Mouse (Mus musculus): ENCODE measurements around the gene Gm47985. TPM values are rescaled to one million over a fixed set of nuclear protein-coding genes. Genes with fewer than 3 reads are reported as not detected.

Gm47985 gene
- polyA plus RNA-seq, 1 experiment from 2014 or later = 0.25 TPM

DNA sequence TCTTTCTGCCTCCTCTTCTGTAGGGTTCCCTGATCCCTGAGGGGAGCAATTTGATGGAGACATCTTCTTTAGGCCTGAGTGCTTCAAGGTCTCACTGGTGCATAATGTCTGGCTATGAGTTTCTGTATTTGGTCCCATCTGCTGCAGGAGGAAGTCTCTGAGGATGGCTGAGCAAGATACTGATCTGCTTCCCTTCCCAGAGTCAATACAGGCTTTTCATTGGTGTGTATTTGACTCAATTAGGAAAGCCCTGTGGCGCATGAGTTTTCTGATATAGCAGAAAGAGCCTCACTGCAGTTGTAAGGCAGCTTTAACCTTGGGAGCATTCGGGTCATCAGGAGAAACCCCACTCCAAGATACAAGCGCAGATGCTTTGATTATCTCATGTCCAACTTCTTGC lies 26.2 kb upstream of the Gm47985 start:
- WGBS = 91% methylated on average over 3 of the region's 3 CpGs
- no peak overlapping the region for H3K9ac ChIP-seq (replicated peaks; ENCODE audit: low read length)
- no peaks in the 10 kb centered on the region for H3K36me3 ChIP-seq (ENCODE audit: insufficient read depth, low read length)
- no peak overlapping the region for H3K4me2 ChIP-seq (replicated peaks; ENCODE audit: low read depth, low read length)
- H3K4me3 ChIP-seq (ENCODE audit: low read length) = no peak overlapping the region
- peaks cover 3% of the 10 kb centered on the region for H3K4me1 ChIP-seq (ENCODE audit: insufficient read depth, low read length)
- H3K9me3 ChIP-seq (ENCODE audit: low read length) = no peaks in the 10 kb centered on the region
- no peaks in the 10 kb centered on the region for H3K27me3 ChIP-seq (ENCODE audit: insufficient read depth, low read length)
- no peak overlapping the region for H3K27ac ChIP-seq (ENCODE audit: low read length)
- no peak for ATAC-seq (ENCODE audit: low FRiP score, low TSS enrichment)

GRCm38 (mm10) chr1:151156777-151157632 lies 25.3 kb upstream of the Gm47985 start:
- Histone ChIP-seq H3K9ac (replicated peaks; ENCODE audit: low read length) (no peak overlapping the region), H3K4me3 (ENCODE audit: low read length) (no peak overlapping the region), H3K9me3 (ENCODE audit: low read length) (no peaks in the 10 kb centered on the region), H3K4me2 (replicated peaks; ENCODE audit: low read depth, low read length) (no peak overlapping the region), H3K27ac (ENCODE audit: low read length) (no peak overlapping the region), H3K36me3 (ENCODE audit: insufficient read depth, low read length) (no peaks in the 10 kb centered on the region), H3K4me1 (ENCODE audit: insufficient read depth, low read length) (peaks cover 3% of the 10 kb centered on the region), H3K27me3 (ENCODE audit: insufficient read depth, low read length) (no peaks in the 10 kb centered on the region)
- WGBS = 78% methylated on average over 7 of the region's 7 CpGs
- ATAC-seq (ENCODE audit: low FRiP score, low TSS enrichment) = no peak

DNA sequence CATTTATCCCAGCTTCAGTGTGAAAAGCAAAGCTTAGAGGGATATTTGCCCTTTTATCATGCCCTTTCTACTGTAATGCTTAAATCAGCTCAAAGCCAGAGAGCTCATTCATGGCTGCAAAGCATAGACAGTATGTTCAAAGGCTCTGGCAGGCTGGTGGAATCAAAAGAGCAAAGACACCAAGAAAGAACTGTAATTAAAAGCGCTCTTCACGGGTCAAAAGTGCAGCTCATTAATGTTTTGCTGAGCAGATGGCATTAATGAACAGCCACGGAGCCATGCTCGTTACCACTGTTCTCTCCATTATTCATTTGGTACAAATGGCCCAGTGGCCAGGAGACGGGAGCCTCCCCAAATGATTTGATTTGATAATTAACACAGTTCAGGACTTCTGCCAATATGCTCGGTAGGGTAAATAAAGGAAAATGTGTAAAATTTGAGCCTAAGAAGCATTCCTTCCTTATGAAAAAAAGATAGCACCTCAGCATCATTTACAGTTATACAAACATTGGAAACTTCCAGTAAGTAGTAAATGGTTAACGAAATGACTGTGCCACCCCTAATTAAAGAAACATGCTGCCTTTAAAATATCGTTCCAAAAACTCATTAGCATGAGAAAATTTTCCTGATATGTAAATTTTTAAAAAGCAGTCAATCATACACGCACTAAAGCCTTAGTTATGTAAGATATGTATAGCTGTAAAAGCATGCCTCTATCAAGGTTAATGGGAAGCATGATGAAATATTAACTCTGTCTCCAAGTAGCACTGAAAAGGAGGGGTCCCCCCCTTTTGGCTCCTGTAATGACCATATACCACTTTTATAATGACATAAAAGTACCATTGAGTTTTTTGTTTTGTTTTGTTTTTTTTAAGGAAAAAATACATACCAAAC lies 24.1 kb upstream of the Gm47985 start:
- peak overlapping the region; percentile 57; the same call in 1 of the 2 replicates for H3K27ac ChIP-seq (ENCODE audit: low read length)
- 54% methylated on average over 9 of the region's 9 CpGs for WGBS
- H3K9me3 ChIP-seq (ENCODE audit: low read length) = no peaks in the 10 kb centered on the region
- peak; percentile 86 for ATAC-seq (ENCODE audit: low FRiP score, low TSS enrichment)
- H3K4me3 ChIP-seq (ENCODE audit: low read length) = no peak overlapping the region
- H3K4me1 ChIP-seq (ENCODE audit: insufficient read depth, low read length) = peaks cover 3% of the 10 kb centered on the region
- H3K36me3 ChIP-seq (ENCODE audit: insufficient read depth, low read length) = no peaks in the 10 kb centered on the region
- H3K4me2 ChIP-seq (replicated peaks; ENCODE audit: low read depth, low read length) = no peak overlapping the region
- no peaks in the 10 kb centered on the region for H3K27me3 ChIP-seq (ENCODE audit: insufficient read depth, low read length)
- no peak overlapping the region for H3K9ac ChIP-seq (replicated peaks; ENCODE audit: low read length)

GRCm38 (mm10) chr1:151158857-151159510 lies 23.4 kb upstream of the Gm47985 start:
- Histone ChIP-seq H3K4me1 (ENCODE audit: insufficient read depth, low read length) (peaks cover 3% of the 10 kb centered on the region), H3K27ac (ENCODE audit: low read length) (peak overlapping the region; percentile 52; the same call in 1 of the 2 replicates), H3K9me3 (ENCODE audit: low read length) (no peaks in the 10 kb centered on the region), H3K27me3 (ENCODE audit: insufficient read depth, low read length) (no peaks in the 10 kb centered on the region), H3K4me2 (replicated peaks; ENCODE audit: low read depth, low read length) (no peak overlapping the region), H3K36me3 (ENCODE audit: insufficient read depth, low read length) (no peaks in the 10 kb centered on the region), H3K4me3 (ENCODE audit: low read length) (no peak overlapping the region), H3K9ac (replicated peaks; ENCODE audit: low read length) (no peak overlapping the region)
- ATAC-seq (ENCODE audit: low FRiP score, low TSS enrichment) = no peak
- WGBS = 81% methylated on average over 2 of the region's 2 CpGs

DNA sequence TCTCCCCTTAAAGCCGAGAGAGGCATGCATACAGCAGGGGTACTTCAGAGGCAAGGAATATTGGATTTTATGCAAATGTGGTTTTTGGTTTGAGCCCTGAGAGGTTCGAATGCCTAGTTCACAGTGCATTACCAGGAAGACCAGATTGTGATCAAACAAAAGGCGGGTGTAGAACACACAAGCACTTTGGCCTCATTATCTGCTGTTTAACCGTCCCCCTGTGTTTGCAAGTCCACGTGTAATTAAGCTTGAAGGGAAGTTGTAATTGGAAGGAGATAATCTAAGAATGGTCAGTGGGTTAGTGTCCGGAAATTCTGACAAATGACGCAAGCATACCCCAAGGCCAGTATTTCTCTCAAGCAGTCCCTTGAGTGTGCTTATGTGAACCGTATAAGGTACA lies 16.3 kb upstream of the Gm47985 start:
- no peaks in the 10 kb centered on the region for H3K9me3 ChIP-seq (ENCODE audit: low read length)
- H3K36me3 ChIP-seq (ENCODE audit: insufficient read depth, low read length) = no peaks in the 10 kb centered on the region
- no peak overlapping the region for H3K9ac ChIP-seq (replicated peaks; ENCODE audit: low read length)
- WGBS = 38% methylated on average over 8 of the region's 8 CpGs
- no peaks in the 10 kb centered on the region for H3K27me3 ChIP-seq (ENCODE audit: insufficient read depth, low read length)
- no peak for ATAC-seq (ENCODE audit: low FRiP score, low TSS enrichment)
- no peak overlapping the region for H3K4me2 ChIP-seq (replicated peaks; ENCODE audit: low read depth, low read length)
- H3K4me3 ChIP-seq (ENCODE audit: low read length) = no peak overlapping the region
- peaks cover 25% of the 10 kb centered on the region for H3K4me1 ChIP-seq (ENCODE audit: insufficient read depth, low read length)
- H3K27ac ChIP-seq (ENCODE audit: low read length) = 0 out of 2 replicates have a peak overlapping the region, but pooled peaks have one; percentile 49

DNA sequence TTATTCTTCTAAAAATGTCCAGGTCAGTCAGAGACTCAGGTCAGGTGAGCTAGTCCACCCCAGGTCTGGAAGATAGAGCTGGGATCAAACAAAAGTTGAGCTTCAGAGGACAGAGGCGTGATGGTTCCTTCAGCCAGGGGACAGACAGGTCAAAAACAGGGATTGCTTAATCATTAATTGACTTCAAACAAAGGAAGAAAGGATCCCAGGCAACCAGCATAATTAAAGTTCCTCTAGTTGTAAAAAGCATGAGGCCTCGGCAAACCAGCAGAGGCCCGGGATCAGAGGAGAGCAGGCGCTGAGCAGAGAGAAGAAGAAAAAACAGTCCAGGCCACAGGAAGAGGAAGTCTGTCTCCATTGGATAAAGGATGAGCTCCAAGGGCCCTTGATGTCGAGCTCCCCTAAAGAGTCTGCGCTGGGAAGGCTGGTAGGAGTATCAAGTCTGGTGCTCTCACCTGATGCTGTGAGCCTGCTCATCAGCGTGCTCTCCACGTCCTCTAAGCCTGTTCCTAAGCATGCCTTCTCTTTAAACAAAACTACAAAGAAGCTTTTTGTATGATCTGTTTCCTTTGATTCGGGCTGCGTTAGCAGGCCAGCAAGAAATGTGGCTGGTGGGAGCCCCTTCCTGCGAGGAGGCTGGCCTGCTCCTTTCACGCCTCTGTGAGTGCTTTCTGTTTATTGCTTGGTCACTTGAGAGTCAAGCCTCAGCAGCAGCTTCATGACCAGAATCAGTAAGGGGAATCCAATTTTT lies 14.9 kb upstream of the Gm47985 start:
- Histone ChIP-seq H3K27ac (ENCODE audit: low read length) (peak overlapping the region; percentile 80), H3K4me1 (ENCODE audit: insufficient read depth, low read length) (peaks cover 32% of the 10 kb centered on the region), H3K36me3 (ENCODE audit: insufficient read depth, low read length) (no peaks in the 10 kb centered on the region), H3K9me3 (ENCODE audit: low read length) (no peaks in the 10 kb centered on the region), H3K9ac (replicated peaks; ENCODE audit: low read length) (peak overlapping the region; percentile 46; the same call in 1 of the 2 replicates), H3K27me3 (ENCODE audit: insufficient read depth, low read length) (no peaks in the 10 kb centered on the region), H3K4me3 (ENCODE audit: low read length) (no peak overlapping the region), H3K4me2 (replicated peaks; ENCODE audit: low read depth, low read length) (no peak overlapping the region; the same call in 1 of the 2 replicates)
- peak; percentile 50 for ATAC-seq (ENCODE audit: low FRiP score, low TSS enrichment)
- WGBS = 18% methylated on average over 12 of the region's 12 CpGs

DNA sequence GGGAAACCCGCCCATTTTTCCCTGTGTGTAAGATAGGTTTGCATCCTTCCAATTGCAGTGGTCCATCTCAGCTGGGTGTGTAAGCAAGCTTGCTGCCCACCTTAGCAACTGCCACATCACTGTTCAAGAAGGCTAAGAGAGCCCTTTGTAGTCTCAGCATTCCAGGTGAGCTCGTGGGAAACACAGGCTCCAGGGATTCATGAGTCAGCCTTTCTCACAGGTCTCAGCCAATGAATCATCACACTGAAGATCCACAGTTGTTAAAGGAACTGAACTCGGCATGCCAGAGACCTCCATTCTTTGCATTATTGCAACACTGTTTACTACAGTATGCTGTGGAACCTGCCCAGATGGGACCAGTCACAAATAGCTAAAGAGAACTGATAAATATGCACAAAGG lies 13.7 kb upstream of the Gm47985 start:
- 73% methylated on average over 3 of the region's 3 CpGs for WGBS
- ATAC-seq (ENCODE audit: low FRiP score, low TSS enrichment) = no peak
- no peak overlapping the region; the same call in 1 of the 2 replicates for H3K27ac ChIP-seq (ENCODE audit: low read length)

DNA sequence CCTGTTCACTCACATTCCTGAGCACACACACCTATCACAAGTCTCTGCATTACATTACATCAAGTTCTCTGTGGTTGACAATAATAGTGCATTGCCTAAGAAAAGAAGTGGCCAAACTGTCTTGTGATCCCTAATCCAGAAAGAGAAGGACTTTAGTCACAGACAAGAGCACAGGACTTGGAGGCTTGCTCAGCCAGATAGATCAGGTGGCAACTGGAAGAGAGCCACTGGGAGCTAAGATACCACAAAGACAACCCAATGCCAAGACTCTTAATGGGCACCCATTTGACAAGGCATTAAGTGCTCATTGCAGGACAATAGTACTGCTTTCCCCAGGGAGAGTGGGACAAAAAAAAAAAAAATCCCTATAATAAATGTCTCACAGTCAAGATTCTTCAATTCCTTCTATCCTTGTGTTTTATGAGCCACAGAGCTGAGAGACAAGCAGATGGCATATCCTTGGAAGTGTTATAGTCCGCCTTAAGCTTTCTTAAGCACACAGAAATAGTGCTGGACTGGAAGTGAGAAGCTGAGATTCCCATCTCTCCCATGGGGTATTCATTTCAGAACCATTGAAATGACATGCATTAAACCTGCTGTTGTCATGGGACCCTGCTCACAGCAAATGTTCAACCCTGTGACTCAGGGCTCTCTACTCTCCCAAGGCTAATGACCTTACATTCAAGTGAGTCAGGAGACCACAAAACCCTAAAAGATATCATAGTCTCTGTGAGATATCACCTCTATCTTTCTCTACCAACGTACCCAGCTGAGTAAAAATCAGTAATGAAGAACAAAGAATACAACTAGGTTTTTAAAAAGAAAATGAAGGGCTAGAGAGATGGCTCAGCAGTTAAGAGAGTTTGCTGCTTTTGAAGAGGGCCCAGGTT lies 10.5 kb upstream of the Gm47985 start:
- no peaks in the 10 kb centered on the region for H3K9me3 ChIP-seq (ENCODE audit: low read length)
- H3K4me3 ChIP-seq (ENCODE audit: low read length) = no peak overlapping the region
- no peaks in the 10 kb centered on the region for H3K27me3 ChIP-seq (ENCODE audit: insufficient read depth, low read length)
- H3K36me3 ChIP-seq (ENCODE audit: insufficient read depth, low read length) = no peaks in the 10 kb centered on the region
- no peak overlapping the region for H3K4me2 ChIP-seq (replicated peaks; ENCODE audit: low read depth, low read length)
- H3K4me1 ChIP-seq (ENCODE audit: insufficient read depth, low read length) = peaks cover 25% of the 10 kb centered on the region
- no peak for ATAC-seq (ENCODE audit: low FRiP score, low TSS enrichment)
- 77% methylated on average over 2 of the region's 2 CpGs for WGBS
- H3K27ac ChIP-seq (ENCODE audit: low read length) = no peak overlapping the region
- H3K9ac ChIP-seq (replicated peaks; ENCODE audit: low read length) = no peak overlapping the region

More for the DNA sequence above, 13.7 kb upstream of the Gm47985 start:
- Histone ChIP-seq H3K9me3 (ENCODE audit: low read length) (no peaks in the 10 kb centered on the region), H3K4me1 (ENCODE audit: insufficient read depth, low read length) (peaks cover 32% of the 10 kb centered on the region), H3K9ac (replicated peaks; ENCODE audit: low read length) (no peak overlapping the region), H3K4me3 (ENCODE audit: low read length) (no peak overlapping the region), H3K36me3 (ENCODE audit: insufficient read depth, low read length) (no peaks in the 10 kb centered on the region), H3K4me2 (replicated peaks; ENCODE audit: low read depth, low read length) (no peak overlapping the region), H3K27me3 (ENCODE audit: insufficient read depth, low read length) (no peaks in the 10 kb centered on the region)
